Comparison of ENCODE assay signal across 7 mouse cellular contexts in the genomic region with DNA sequence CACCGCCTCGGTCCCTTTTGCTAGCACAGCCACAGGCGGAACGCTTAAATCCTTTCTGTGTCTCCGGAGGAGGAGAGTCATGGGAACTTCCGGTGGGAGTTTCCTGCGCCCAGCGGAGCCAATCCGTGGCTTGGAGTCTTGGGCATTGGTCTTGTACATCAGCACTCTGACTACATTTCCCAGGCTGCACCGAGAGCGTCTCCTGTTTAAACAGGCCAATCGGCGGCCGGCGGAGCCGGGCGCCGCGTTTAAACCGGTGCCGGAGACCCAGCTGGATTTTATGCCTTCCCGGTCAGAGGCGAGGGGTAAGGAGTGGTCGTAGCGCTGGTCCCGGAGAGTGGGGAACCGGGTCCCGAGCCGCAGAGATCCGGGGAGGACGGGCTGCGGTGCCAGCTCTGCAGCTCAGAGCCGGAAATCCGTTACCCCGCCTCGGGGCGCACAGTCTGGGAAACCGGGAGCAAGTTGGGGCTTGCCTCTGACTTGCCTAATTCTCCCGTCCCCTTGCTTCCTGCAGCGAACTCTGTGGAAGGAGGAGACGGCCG. TPM values are rescaled to one million over a fixed set of nuclear protein-coding genes. Genes with fewer than 3 reads are reported as not detected.
DNase-seq lines count a peak whose midpoint lies in the region; ATAC-seq lines count a peak whose summit lies in the region.

A gene (plus strand): TSS at position 256 of the 542 bp plus-strand sequence.

- intact Hi-C loops in left cerebral cortex, postnatal 36 days (cut with DNase I) = loop anchor here (1.0 to 2.0 kb wide), 2 partner anchors 20 to 49 kb away; a partner anchor contains a TSS

- no peaks in the 10 kb centered on the region for H3K9me3 ChIP-seq in intestine, embryonic 16.5 days (ENCODE audit: control insufficient read depth, low read length)
- no peaks in the 10 kb centered on the region for H3K9me3 ChIP-seq in midbrain, embryonic 11.5 days (ENCODE audit: control insufficient read depth, low read length)

- H3K4me1 ChIP-seq in intestine, embryonic 16.5 days (ENCODE audit: control insufficient read depth, insufficient read depth, low read length) = peaks cover 12% of the 10 kb centered on the region
- H3K4me1 ChIP-seq in midbrain, embryonic 11.5 days (ENCODE audit: control insufficient read depth, insufficient read depth, low read length) = peaks cover 17% of the 10 kb centered on the region

- peak within 1 kb of the TSS; percentile 87 for H3K4me2 ChIP-seq in intestine, embryonic 16.5 days (ENCODE audit: low read depth, low read length)
- peak within 1 kb of the TSS; percentile 73 for H3K4me2 ChIP-seq in midbrain, embryonic 11.5 days

- H3K4me3 ChIP-seq in intestine, embryonic 16.5 days (ENCODE audit: low read length) = peak within 1 kb of the TSS; percentile 55
- peak within 1 kb of the TSS; percentile 82 for H3K4me3 ChIP-seq in midbrain, embryonic 11.5 days (ENCODE audit: low read depth, low read length)

- H3K27me3 ChIP-seq in intestine, embryonic 16.5 days (replicated peaks; ENCODE audit: control insufficient read depth, insufficient read depth, low read length) = no peaks in the 10 kb centered on the region
- H3K27me3 ChIP-seq in midbrain, embryonic 11.5 days (ENCODE audit: control insufficient read depth, insufficient read depth, low read length) = no peaks in the 10 kb centered on the region

- under 1% methylated on average over 42 of the region's 42 CpGs for WGBS in intestine, embryonic 16.5 days
- under 1% methylated on average over 42 of the region's 42 CpGs for WGBS in midbrain, embryonic 11.5 days

- peak within 1 kb of the TSS; percentile 79 for H3K9ac ChIP-seq in intestine, embryonic 16.5 days (ENCODE audit: low read depth, low read length)
- peak within 1 kb of the TSS; percentile 77 for H3K9ac ChIP-seq in midbrain, embryonic 11.5 days (ENCODE audit: low read length)

- 0 out of 2 replicates have a peak within 1 kb of the TSS, but pooled peaks have one; percentile 25 for H3K27ac ChIP-seq in intestine, embryonic 16.5 days (ENCODE audit: low read length)
- peak within 1 kb of the TSS; percentile 1 for H3K27ac ChIP-seq in midbrain, embryonic 11.5 days (ENCODE audit: low read depth, low read length)

- peak; percentile 99 for ATAC-seq in intestine, embryonic 16.5 days
- ATAC-seq in midbrain, embryonic 11.5 days (ENCODE audit: low FRiP score) = peak; percentile 98

- peak; percentile 94 for DNase-seq in adrenal gland, adult 8-10 months
- peak; percentile 94 for DNase-seq in embryo, embryonic 9.5 days (ENCODE audit: extremely low spot score)
- DNase-seq in gastrocnemius, postnatal 4 days (ENCODE audit: low spot score in 2 of 2) = peak; percentile 82 to 93
- peak; percentile 91 to 93 for DNase-seq in left cerebral cortex, postnatal 36 days (ENCODE audit: low spot score in 2 of 2)
- DNase-seq in midbrain, embryonic 11.5 days (ENCODE audit: low spot score, missing footprints) = peak; percentile 98
- peak; percentile 93 for DNase-seq in skeletal muscle tissue, adult 2 months (ENCODE audit: low read depth, low spot score)

- H3K36me3 ChIP-seq in intestine, embryonic 16.5 days (ENCODE audit: control insufficient read depth, insufficient read depth, low read length) = no peaks in the 10 kb centered on the region
- peaks cover 7% of the 10 kb centered on the region for H3K36me3 ChIP-seq in midbrain, embryonic 11.5 days (ENCODE audit: control insufficient read depth, insufficient read depth, low read length)

RNA-seq across cellular contexts. Expression of the gene that starts here (rescaled TPM):
- total RNA-seq in adrenal gland, adult 8-10 months (2022) = 1 to 10 TPM in 3 of 4 experiments, under 1 TPM in 1; 0.61 to 1.5 (median 1.3) TPM
- 1 to 10 TPM; 4.8 to 5.6 TPM for total RNA-seq in gastrocnemius, postnatal 4 days (2021)
- 20.0 and 22.9 TPM in 2 replicates for polyA plus RNA-seq in intestine, embryonic 16.5 days (2015; fragmentation: Nextera tagmentation; extraction: Ambion mirVana)
- total RNA-seq in left cerebral cortex, postnatal 36 days (2021) = under 1 TPM; 0.54 to 0.91 TPM
- polyA plus RNA-seq in midbrain, embryonic 11.5 days (2014; fragmentation: Nextera tagmentation; extraction: Ambion mirVana) = 38.6 and 43.7 TPM in 2 replicates

Comparison
In these comparisons a context has a peak if more than half of its experiments do, and no peak if none do; other contexts are left out.
1. Peak in every context shown above with its lines: DNase-seq, ATAC-seq, H3K4me3 ChIP-seq and H3K27ac ChIP-seq.
2. Peak in DNase-seq in left cerebral cortex, postnatal 36 days; RNA of the gene not detected or under 1 TPM.